Mouse (Mus musculus): ENCODE data around the gene C7. TPM values are rescaled to one million over a fixed set of nuclear protein-coding genes. Genes with fewer than 3 reads are reported as not detected.

The C7 gene
- total RNA-seq (2023; ENCODE audit: inconsistent age): not detected in 4 replicates

GRCm38 (mm10) chr15:5063635-5064034, at the start of gene C7:
Gene C7, minus strand, starts transcription at chr15:5063740.

DNA sequence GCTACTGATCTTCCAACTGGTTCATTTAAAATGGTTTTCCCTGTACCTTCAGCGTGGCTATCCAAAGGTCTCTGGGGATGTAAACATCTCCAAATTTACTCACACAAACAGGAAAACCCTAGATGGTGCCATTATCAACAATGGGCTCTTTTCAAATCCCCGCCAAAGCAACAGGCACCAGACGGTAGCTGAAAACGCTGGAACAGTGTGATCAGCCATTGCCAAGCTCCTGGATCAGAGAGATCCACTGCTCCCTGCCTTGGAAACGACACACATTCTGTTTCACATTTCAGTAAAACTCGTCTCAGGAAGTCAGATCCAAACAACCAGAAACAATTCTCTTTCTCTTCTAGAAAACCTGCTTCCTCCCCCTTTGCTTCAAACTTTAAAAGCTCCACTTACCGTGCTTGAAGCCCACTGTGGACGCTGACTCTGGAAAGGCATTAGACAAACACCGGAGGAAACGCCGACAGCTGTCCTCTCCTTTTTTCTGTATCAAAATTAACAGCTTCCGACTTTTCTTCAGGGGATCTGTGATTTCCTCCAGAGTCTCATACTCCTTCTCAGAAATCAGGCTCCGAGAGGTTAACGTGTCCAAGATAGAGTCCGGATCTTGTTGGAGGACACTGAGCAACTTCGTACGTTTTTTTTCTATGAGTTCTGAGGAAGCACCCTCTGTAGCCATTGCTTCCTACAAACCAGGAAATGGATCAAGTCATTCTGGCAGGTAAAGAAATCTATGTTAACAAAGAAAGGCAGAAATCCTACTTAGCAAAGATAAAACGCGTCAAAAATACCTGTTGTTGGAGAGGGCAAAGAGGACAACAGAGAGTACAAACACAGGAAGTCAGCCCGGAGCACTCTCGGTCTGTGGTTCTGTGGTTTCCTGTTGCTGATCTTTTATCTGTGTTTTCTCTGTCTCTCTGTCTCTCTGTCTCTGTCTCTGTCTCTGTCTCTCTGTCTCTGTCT, 44.4 kb upstream of the C7 start, which contains the start of gene Card6:
Card6 (minus strand) TSS at position 854 of the 969 bp plus-strand sequence.

Other genes with a start within 250 kb of the C7 start
- gene Mroh2b, start 165.0 kb downstream of the C7 start, total RNA-seq (2023; ENCODE audit: inconsistent age): not detected in 4 replicates
- gene Card6, start 44.8 kb upstream of the C7 start, total RNA-seq (2023; ENCODE audit: inconsistent age): 95.9 to 106 TPM (median 99.6 TPM) in 4 replicates
- 783 to 844 TPM (median 825 TPM) in 4 replicates for gene Rpl37, start 52.9 kb upstream of the C7 start, total RNA-seq (2023; ENCODE audit: inconsistent age)
- gene Prkaa1, start 80.1 kb upstream of the C7 start, total RNA-seq (2023; ENCODE audit: inconsistent age): 18.1 to 21.3 TPM (median 19.7 TPM) in 4 replicates
- gene Ttc33, start 121.8 kb upstream of the C7 start, total RNA-seq (2023; ENCODE audit: inconsistent age): 30.0 to 43.0 TPM (median 35.3 TPM) in 4 replicates
- gene Ptger4, start 180.4 kb upstream of the C7 start, total RNA-seq (2023; ENCODE audit: inconsistent age): 48.6 to 58.3 TPM (median 53.6 TPM) in 4 replicates